Mouse (Mus musculus) liver, postnatal 0 days (tissue): Measurements from ENCODE around the gene Ece1. TPM values are rescaled to one million over a fixed set of nuclear protein-coding genes. Genes with fewer than 3 reads are reported as not detected.

Experiments used
- ATAC-seq: fragments of 200-750 bp; cut with Nextera tagmentation; 2 replicates; pipeline ENCODE4 v1.8.0; 2017; ENCODE audit warnings: mild to moderate bottlenecking, moderate library complexity
- DNase-seq: peaks from one replicate; pipeline ENCODE4 v3.0.0-alpha.2; 2016
- H3K27ac ChIP-seq: fragments of 300-500 bp; sonication (generic); 2 replicates; pipeline ENCODE4 v1.5.1; 2014; ENCODE audit warnings: antibody characterized with exemption, moderate library complexity, mild to moderate bottlenecking, low read depth
- H3K27me3 ChIP-seq: fragments of 300-500 bp; sonication (generic); 2 replicates; pipeline ENCODE4 v1.6.1; 2014; ENCODE audit warnings: low read length, control low read depth, mixed read lengths; ENCODE audit not compliant: insufficient read depth
- H3K36me3 ChIP-seq: fragments of 300-500 bp; sonication (generic); replicated peaks from 2 replicates; pipeline ENCODE4 v1.6.1; 2014; ENCODE audit warnings: mild to moderate bottlenecking, control low read depth, low read length, moderate library complexity, mixed read lengths; ENCODE audit not compliant: insufficient read depth
- H3K4me1 ChIP-seq: fragments of 300-500 bp; sonication (generic); 2 replicates; pipeline ENCODE4 v1.6.1; 2014; ENCODE audit warnings: antibody characterized with exemption, mild to moderate bottlenecking, control low read depth; ENCODE audit not compliant: insufficient read depth
- H3K4me2 ChIP-seq: fragments of 300-500 bp; sonication (generic); 2 replicates; pipeline ENCODE4 v1.6.1; 2014; ENCODE audit warnings: low read depth, mild to moderate bottlenecking, low read length, moderate library complexity, mixed read lengths
- H3K4me3 ChIP-seq: fragments of 300-500 bp; sonication (generic); 2 replicates; pipeline ENCODE4 v1.5.1; 2014; ENCODE audit warnings: low read depth, low read length
- H3K9ac ChIP-seq: fragments of 300-500 bp; sonication (generic); replicated peaks from 2 replicates; pipeline ENCODE4 v1.6.1; 2014; ENCODE audit warnings: mild to moderate bottlenecking, moderate library complexity
- H3K9me3 ChIP-seq: fragments of 300-500 bp; sonication (generic); 2 replicates; pipeline ENCODE4 v1.6.1; 2016; ENCODE audit warnings: mild to moderate bottlenecking, control low read depth, low read length, mixed read lengths
- CTCF ChIP-seq: sonication (generic); IDR thresholded peaks from 2 replicates; pipeline ENCODE4 v1.5.1; 2016; ENCODE audit warnings: antibody characterized with exemption, low read depth
- EP300 ChIP-seq: IDR thresholded peaks from 2 replicates; pipeline ENCODE4 v1.6.1; 2016; ENCODE audit warnings: antibody characterized with exemption, low read depth, mild to moderate bottlenecking
- WGBS: fragments of 180-500 bp; shearing (Covaris S2); extraction: QIAGEN DNeasy Blood & Tissue Kit; methylation state at CpG from one replicate; pipeline ENCODE4 v1.1.7; 2014; ENCODE audit not compliant: insufficient replicate concordance; 5-methylcytosine and 5-hydroxymethylcytosine counted together
- polyA plus RNA-seq: library from polyadenylated mRNA; unstranded; fragments of >200 nt; fragmentation: Nextera tagmentation; extraction: Ambion mirVana; gene quantifications from 2 replicates; pipeline ENCODE4 v1.2.1, GENCODE M21; 2015

Ece1 gene
- polyA plus RNA-seq, 1 experiment from 2014 or later = 35.7 TPM

GRCm38 (mm10) chr4:137942782-137943486 lies 80.9 kb downstream of the Ece1 start:
- ATAC-seq (peak; percentile 87), DNase-seq (no peak)
- Histone ChIP-seq H3K4me3 (no peak overlapping the region), H3K9ac (no peak overlapping the region), H3K4me2 (no peak overlapping the region), H3K36me3 (peaks cover 41% of the 10 kb centered on the region), H3K27me3 (no peaks in the 10 kb centered on the region), H3K9me3 (no peaks in the 10 kb centered on the region), H3K4me1 (peaks cover 4% of the 10 kb centered on the region), H3K27ac (peak overlapping the region; percentile 84)
- TF ChIP-seq EP300 (no peak), CTCF (no peak)
- WGBS = 63% methylated on average over 9 of the region's 9 CpGs

- peak overlapping the region; percentile 84 for H3K27ac ChIP-seq
- no peaks in the 10 kb centered on the region for H3K27me3 ChIP-seq
- 60% methylated on average over 10 of the region's 10 CpGs for WGBS
- peaks cover 4% of the 10 kb centered on the region for H3K4me1 ChIP-seq
- H3K36me3 ChIP-seq = peaks cover 42% of the 10 kb centered on the region
- no peaks in the 10 kb centered on the region for H3K9me3 ChIP-seq
- ATAC-seq (peak; percentile 90), DNase-seq (peak; percentile 73)
- TF ChIP-seq EP300 (peak; percentile 75; the same call in 1 of the 2 replicates), CTCF (no peak)
- H3K4me2 ChIP-seq = no peak overlapping the region
- H3K9ac ChIP-seq = no peak overlapping the region
- no peak overlapping the region for H3K4me3 ChIP-seq
These were observed 81.5 kb downstream of the Ece1 start for GRCm38 (mm10) chr4:137943540-137943939.

- Histone ChIP-seq H3K4me3 (no peak overlapping the region), H3K4me1 (peaks cover 4% of the 10 kb centered on the region), H3K4me2 (no peak overlapping the region), H3K9ac (no peak overlapping the region), H3K27ac (no peak overlapping the region), H3K36me3 (peaks cover 50% of the 10 kb centered on the region), H3K27me3 (no peaks in the 10 kb centered on the region), H3K9me3 (no peaks in the 10 kb centered on the region)
- DNase-seq (no peak), ATAC-seq (no peak)
- 64% methylated on average over 4 of the region's 4 CpGs for WGBS
- TF ChIP-seq CTCF = peak; percentile 77
- TF ChIP-seq EP300 = no peak
These were observed 83.3 kb downstream of the Ece1 start for GRCm38 (mm10) chr4:137945376-137945775.

- WGBS = 75% methylated on average over 8 of the region's 11 CpGs
- Histone ChIP-seq H3K27ac (no peak overlapping the region), H3K9me3 (no peaks in the 10 kb centered on the region), H3K4me3 (no peak overlapping the region), H3K27me3 (no peaks in the 10 kb centered on the region), H3K4me2 (no peak overlapping the region), H3K4me1 (peaks cover 4% of the 10 kb centered on the region), H3K9ac (no peak overlapping the region), H3K36me3 (peaks cover 42% of the 10 kb centered on the region)
- DNase-seq (no peak), ATAC-seq (no peak)
- TF ChIP-seq EP300 (no peak), CTCF (no peak)
These were observed 84.4 kb downstream of the Ece1 start for GRCm38 (mm10) chr4:137946419-137946818.

- H3K36me3 ChIP-seq = peaks cover 34% of the 10 kb centered on the region
- no peaks in the 10 kb centered on the region for H3K27me3 ChIP-seq
- TF ChIP-seq CTCF = peak; percentile 93
- TF ChIP-seq EP300 = no peak
- WGBS = 39% methylated on average over 4 of the region's 4 CpGs
- no peak overlapping the region for H3K9ac ChIP-seq
- no peak overlapping the region for H3K27ac ChIP-seq
- no peak overlapping the region for H3K4me3 ChIP-seq
- H3K4me1 ChIP-seq = no peaks in the 10 kb centered on the region
- DNase-seq (peak; percentile 84), ATAC-seq (no peak)
- H3K4me2 ChIP-seq = no peak overlapping the region
- no peaks in the 10 kb centered on the region for H3K9me3 ChIP-seq
These were observed 90.8 kb downstream of the Ece1 start for GRCm38 (mm10) chr4:137952840-137953239.

GRCm38 (mm10) chr4:137954184-137954583 lies 92.1 kb downstream of the Ece1 start:
- no peak overlapping the region for H3K4me2 ChIP-seq
- no peak for ATAC-seq
- H3K27me3 ChIP-seq = no peaks in the 10 kb centered on the region
- H3K36me3 ChIP-seq = peaks cover 36% of the 10 kb centered on the region
- TF ChIP-seq CTCF (no peak), EP300 (no peak)
- no peak overlapping the region for H3K27ac ChIP-seq
- WGBS = 77% methylated on average over 2 of the region's 2 CpGs
- H3K4me3 ChIP-seq = no peak overlapping the region
- no peaks in the 10 kb centered on the region for H3K9me3 ChIP-seq
- DNase-seq = no peak
- no peaks in the 10 kb centered on the region for H3K4me1 ChIP-seq
- H3K9ac ChIP-seq = no peak overlapping the region
